Mouse (Mus musculus) spleen, adult 2 months (tissue): ENCODE data around the gene Clcn1.

ENCODE experiments used
- CTCF ChIP-seq: fragments of 200-500 bp; IDR thresholded peaks from 2 replicates; pipeline ENCODE4 v1.5.1; 2011; ENCODE audit warnings: mild to moderate bottlenecking, inconsistent platforms; ENCODE audit not compliant: insufficient read depth, insufficient read length, insufficient replicate concordance; ENCODE audit errors: extremely low read depth
- POLR2A ChIP-seq: fragments of 200-500 bp; IDR thresholded peaks from 2 replicates; pipeline ENCODE4 v1.6.1; 2011; ENCODE audit warnings: low read depth, low read length, inconsistent platforms

DNA sequence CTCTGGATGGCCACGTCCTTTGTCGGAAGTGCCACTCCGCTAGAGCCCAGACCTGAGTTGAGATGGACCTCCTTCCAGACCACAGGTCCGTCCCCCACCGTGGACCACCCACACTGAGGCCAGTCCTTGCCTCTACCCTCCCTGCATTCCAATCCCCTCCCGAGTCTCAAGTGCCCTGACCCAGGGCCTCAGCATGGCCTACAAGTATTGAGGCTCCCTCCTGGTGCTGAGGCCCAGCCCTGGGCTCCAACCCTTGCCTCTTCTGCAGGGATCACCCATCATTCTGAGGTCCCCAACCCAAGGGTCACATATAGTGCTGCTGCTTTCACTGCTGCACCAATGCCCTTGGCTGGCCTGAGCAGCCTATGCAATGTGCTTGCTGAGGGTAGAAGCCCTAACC is 71.4 kb downstream of the Clcn1 start:
- TF ChIP-seq CTCF, result no peak
- TF ChIP-seq POLR2A, result no peak
